Mouse (Mus musculus) limb, embryonic 14.5 days (tissue): ENCODE data around the gene Slc8a1. TPM values are rescaled to one million over a fixed set of nuclear protein-coding genes. Genes with fewer than 3 reads are reported as not detected.

Experiments used
- ATAC-seq: fragments of 200-750 bp; cut with Nextera tagmentation; 2 replicates; pipeline ENCODE4 v1.8.0; 2017; ENCODE audit warnings: low read depth, moderate number of reproducible peaks, moderate TSS enrichment; ENCODE audit not compliant: low FRiP score
- DNase-seq: peaks from one replicate; pipeline ENCODE4 v3.0.0-alpha.2; 2015; ENCODE audit warnings: low spot score
- H3K27ac ChIP-seq: fragments of 300-500 bp; sonication (generic); replicated peaks from 2 replicates; pipeline ENCODE4 v1.5.1; 2014; ENCODE audit warnings: low read depth, mild to moderate bottlenecking, low read length, moderate library complexity, mixed read lengths
- H3K27me3 ChIP-seq: fragments of 300-500 bp; sonication (generic); 2 replicates; pipeline ENCODE4 v1.6.1; 2014; ENCODE audit warnings: low read length, mixed read lengths; ENCODE audit not compliant: control insufficient read depth, insufficient read depth
- H3K36me3 ChIP-seq: fragments of 300-500 bp; sonication (generic); 2 replicates; pipeline ENCODE4 v1.6.1; 2014; ENCODE audit warnings: mild to moderate bottlenecking, low read length, moderate library complexity, mixed read lengths; ENCODE audit not compliant: control insufficient read depth, insufficient read depth
- H3K4me1 ChIP-seq: fragments of 300-500 bp; sonication (generic); 2 replicates; pipeline ENCODE4 v1.6.1; 2014; ENCODE audit warnings: antibody characterized with exemption, low read length, mixed read lengths; ENCODE audit not compliant: control insufficient read depth, insufficient read depth
- H3K4me2 ChIP-seq: fragments of 300-500 bp; sonication (generic); replicated peaks from 2 replicates; pipeline ENCODE4 v1.6.1; 2014; ENCODE audit warnings: low read depth, mild to moderate bottlenecking, low read length, moderate library complexity; ENCODE audit not compliant: severe bottlenecking
- H3K4me3 ChIP-seq: fragments of 300-500 bp; sonication (generic); replicated peaks from 2 replicates; pipeline ENCODE4 v1.5.1; 2014; ENCODE audit warnings: low read length
- H3K9ac ChIP-seq: fragments of 300-500 bp; sonication (generic); 2 replicates; pipeline ENCODE4 v1.6.1; 2014; ENCODE audit warnings: mild to moderate bottlenecking, low read depth, low read length, moderate library complexity; ENCODE audit not compliant: severe bottlenecking
- H3K9me3 ChIP-seq: fragments of 300-500 bp; sonication (generic); 2 replicates; pipeline ENCODE4 v1.6.1; 2016; ENCODE audit warnings: low read length; ENCODE audit not compliant: control insufficient read depth
- POLR2A ChIP-seq: fragments of 200-500 bp; IDR thresholded peaks from 2 replicates; pipeline ENCODE4 v1.8.0; 2012; ENCODE audit warnings: inconsistent platforms, mild to moderate bottlenecking, moderate library complexity, borderline replicate concordance; ENCODE audit not compliant: insufficient read depth, insufficient read length; ENCODE audit errors: extremely low read depth
- WGBS: fragments of 180-500 bp; shearing (Covaris S2); extraction: QIAGEN DNeasy Blood & Tissue Kit; methylation state at CpG from one replicate; pipeline ENCODE4 v1.1.7; 2014; 5-methylcytosine and 5-hydroxymethylcytosine counted together
- polyA plus RNA-seq, 2 experiments: library from polyadenylated mRNA; depleted of rRNA in 1 of 2; stranded (reverse) in 1 of 2; unstranded in 1 of 2; fragments of >200 nt; fragmentation: Nextera tagmentation in 1 of 2; extraction: Ambion mirVana in 1 of 2; gene quantifications; 2 replicates each; pipeline versions ENCODE4 v1.2.1 to v1.2.3; 2012 to 2014

Gene Slc8a1
- polyA plus RNA-seq, 2 experiments, result 9.1 to 9.8 TPM

- no peaks in the 10 kb centered on the region for H3K36me3 ChIP-seq
- H3K27ac ChIP-seq, result no peak overlapping the region
- H3K9me3 ChIP-seq, result no peaks in the 10 kb centered on the region
- no peak overlapping the region for H3K4me2 ChIP-seq
- H3K4me1 ChIP-seq, result peaks cover 8% of the 10 kb centered on the region
- DNase-seq (peak; percentile 79), ATAC-seq (peak; percentile 68; the same call in 1 of the 2 replicates)
- no peak overlapping the region for H3K9ac ChIP-seq
- no peak overlapping the region for H3K4me3 ChIP-seq
- no peak for TF ChIP-seq POLR2A
- WGBS, result 58% methylated on average over 21 of the region's 21 CpGs
- H3K27me3 ChIP-seq, result no peaks in the 10 kb centered on the region
Measured at GRCm38 (mm10) chr17:81480351-81481161, 257.6 kb downstream of the Slc8a1 start.

DNA sequence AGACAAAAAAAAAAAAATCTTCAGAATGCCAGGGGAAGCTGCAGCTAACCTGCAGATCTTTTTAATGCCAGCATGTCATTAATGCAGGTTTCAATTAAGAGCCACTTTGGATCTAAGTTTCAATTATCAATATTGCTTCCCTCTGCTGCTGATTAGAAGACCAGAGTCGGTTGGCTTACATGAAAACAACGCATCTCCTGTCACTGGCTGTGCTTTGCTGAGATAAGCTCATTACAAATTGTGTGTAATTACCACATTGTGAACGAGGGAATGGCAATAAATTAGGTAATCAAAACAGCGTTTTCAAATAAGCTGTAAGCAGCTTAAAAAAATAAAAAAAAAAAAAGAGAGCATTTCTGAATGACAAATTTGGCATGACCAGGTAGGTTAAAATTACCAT, 258.4 kb downstream of the Slc8a1 start:
- Histone ChIP-seq H3K4me2 (no peak overlapping the region), H3K9me3 (no peaks in the 10 kb centered on the region), H3K36me3 (no peaks in the 10 kb centered on the region), H3K27ac (no peak overlapping the region), H3K4me3 (no peak overlapping the region), H3K27me3 (no peaks in the 10 kb centered on the region), H3K9ac (no peak overlapping the region), H3K4me1 (peaks cover 8% of the 10 kb centered on the region)
- 38% methylated on average over 4 of the region's 4 CpGs for WGBS
- TF ChIP-seq POLR2A, result no peak
- ATAC-seq (no peak), DNase-seq (no peak)

GRCm38 (mm10) chr17:81477420-81477819, 260.8 kb downstream of the Slc8a1 start:
- Histone ChIP-seq H3K9ac (no peak overlapping the region), H3K4me2 (no peak overlapping the region), H3K27ac (no peak overlapping the region), H3K9me3 (no peaks in the 10 kb centered on the region), H3K27me3 (no peaks in the 10 kb centered on the region), H3K36me3 (no peaks in the 10 kb centered on the region), H3K4me3 (no peak overlapping the region), H3K4me1 (peaks cover 8% of the 10 kb centered on the region)
- no peak for DNase-seq
- no peak for TF ChIP-seq POLR2A
- WGBS, result 86% methylated on average over 1 of the region's 1 CpGs
- ATAC-seq, result no peak

DNA sequence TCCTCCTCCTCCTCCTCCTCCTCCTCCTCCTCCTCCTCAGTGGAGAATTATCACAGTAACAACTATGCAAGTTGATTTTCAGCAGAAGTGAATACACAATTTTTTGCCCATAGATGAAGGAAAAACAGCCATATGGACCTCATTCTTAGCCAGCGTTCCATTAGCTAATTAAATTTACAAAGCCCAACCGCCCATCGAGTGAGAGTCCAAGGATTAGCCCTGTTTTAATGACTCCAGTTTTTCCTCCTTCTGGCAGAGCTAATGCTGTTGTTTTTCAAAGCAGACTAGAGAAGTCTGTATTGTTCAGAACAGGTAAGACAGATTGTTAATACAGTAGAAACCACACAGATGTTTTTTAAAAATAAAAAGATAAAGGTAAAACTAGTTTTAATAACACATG, 264.8 kb downstream of the Slc8a1 start:
- WGBS, result 31% methylated on average over 3 of the region's 3 CpGs
- no peak for TF ChIP-seq POLR2A
- Histone ChIP-seq H3K9ac (no peak overlapping the region), H3K4me2 (no peak overlapping the region), H3K4me1 (no peaks in the 10 kb centered on the region; the same call in 1 of the 2 replicates), H3K9me3 (no peaks in the 10 kb centered on the region), H3K27ac (no peak overlapping the region), H3K36me3 (no peaks in the 10 kb centered on the region), H3K27me3 (no peaks in the 10 kb centered on the region), H3K4me3 (no peak overlapping the region)
- ATAC-seq, result no peak
- no peak for DNase-seq

GRCm38 (mm10) chr17:81468941-81469340, 269.2 kb downstream of the Slc8a1 start:
- H3K4me1 ChIP-seq, result no peaks in the 10 kb centered on the region
- H3K27me3 ChIP-seq, result no peaks in the 10 kb centered on the region
- H3K9me3 ChIP-seq, result no peaks in the 10 kb centered on the region
- no peak overlapping the region for H3K27ac ChIP-seq
- H3K4me3 ChIP-seq, result no peak overlapping the region
- no peak overlapping the region for H3K4me2 ChIP-seq
- ATAC-seq (peak; percentile 65), DNase-seq (peak; percentile 69)
- TF ChIP-seq POLR2A, result no peak
- H3K36me3 ChIP-seq, result no peaks in the 10 kb centered on the region
- WGBS, result 57% methylated on average over 5 of the region's 5 CpGs
- no peak overlapping the region for H3K9ac ChIP-seq

DNA sequence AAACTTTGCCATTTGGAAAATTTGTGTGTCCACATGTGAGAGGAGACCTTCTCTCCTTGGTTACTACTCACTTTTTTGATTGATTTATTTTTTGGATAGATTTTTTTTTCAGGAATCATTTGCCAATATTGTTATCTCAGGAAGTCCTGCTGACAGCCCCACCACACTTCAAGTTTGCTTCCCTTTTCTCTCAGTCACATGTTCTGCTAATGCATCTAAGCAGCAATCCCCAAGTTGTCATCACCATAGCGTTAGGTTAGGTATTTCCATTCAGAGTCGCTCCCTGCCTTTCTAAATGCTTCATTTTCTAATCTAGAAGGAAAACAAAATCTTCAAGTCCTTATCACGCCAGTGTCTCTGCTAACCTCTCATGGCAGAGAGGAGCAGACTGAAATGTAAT, 278.8 kb downstream of the Slc8a1 start:
- Histone ChIP-seq H3K4me3 (no peak overlapping the region), H3K36me3 (no peaks in the 10 kb centered on the region), H3K4me2 (no peak overlapping the region), H3K27ac (no peak overlapping the region), H3K9me3 (no peaks in the 10 kb centered on the region), H3K9ac (no peak overlapping the region), H3K4me1 (no peaks in the 10 kb centered on the region; the same call in 1 of the 2 replicates), H3K27me3 (no peaks in the 10 kb centered on the region)
- DNase-seq, result no peak
- ATAC-seq, result no peak
- TF ChIP-seq POLR2A, result no peak
- 92% methylated on average over 3 of the region's 3 CpGs for WGBS
